Comparison of ENCODE assay signal across 8 mouse cellular contexts in the genomic region with DNA sequence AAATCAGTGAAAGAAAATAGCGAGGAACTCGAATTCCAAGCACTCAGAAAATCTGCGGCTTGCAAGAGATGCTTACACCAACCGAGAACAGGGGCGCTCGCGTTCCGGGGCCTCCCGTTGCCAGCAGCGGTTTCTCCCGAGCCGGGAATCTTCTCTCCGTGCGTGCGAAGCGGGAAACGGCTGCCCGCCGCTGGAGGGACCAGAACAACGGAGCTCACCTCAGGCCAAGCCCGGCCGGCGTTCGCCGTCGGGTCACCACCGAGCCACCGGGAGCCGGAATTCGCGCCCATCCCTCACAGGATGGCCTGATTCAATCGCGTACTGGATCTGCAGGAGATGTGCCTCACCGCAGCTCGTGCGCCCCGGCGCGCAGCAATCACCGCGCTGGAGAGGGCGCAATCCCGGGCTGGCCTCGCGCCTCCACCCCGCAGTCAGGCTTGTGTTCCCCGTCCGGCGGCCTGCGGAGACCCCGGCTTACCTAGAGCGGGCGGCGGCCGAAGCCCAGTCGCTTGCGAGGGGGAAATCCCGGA. TPM values are rescaled to one million over a fixed set of nuclear protein-coding genes. Genes with fewer than 3 reads are reported as not detected.
DNase-seq lines count a peak whose midpoint lies in the region; ATAC-seq and TF ChIP-seq lines count a peak whose summit lies in the region.

No protein-coding gene starts in this region.

- H3K4me3 ChIP-seq in erythroblast, embryonic 14.5 days (replicated peaks), result peak overlapping the region; percentile 64
- peak overlapping the region; percentile 54; the same call in 1 of the 2 replicates for H3K4me3 ChIP-seq in spleen, adult 2 months (ENCODE audit: extremely low read depth, insufficient read depth, insufficient read length)
- H3K4me3 ChIP-seq in embryonic facial prominence, embryonic 13.5 days, result peak overlapping the region; percentile 91
- peak overlapping the region; percentile 82 for H3K4me3 ChIP-seq in hindbrain, embryonic 15.5 days
- peak overlapping the region; percentile 76 for H3K4me3 ChIP-seq in lung, embryonic 15.5 days
- peak overlapping the region; percentile 86 for H3K4me3 ChIP-seq in stomach, embryonic 15.5 days (replicated peaks)

- H3K36me3 ChIP-seq in erythroblast, embryonic 14.5 days (ENCODE audit: control insufficient read depth), result no peaks in the 10 kb centered on the region
- H3K36me3 ChIP-seq in spleen, adult 2 months (ENCODE audit: control insufficient read depth, insufficient read depth, low read length), result no peaks in the 10 kb centered on the region
- no peaks in the 10 kb centered on the region for H3K36me3 ChIP-seq in embryonic facial prominence, embryonic 13.5 days
- no peaks in the 10 kb centered on the region for H3K36me3 ChIP-seq in hindbrain, embryonic 15.5 days
- H3K36me3 ChIP-seq in lung, embryonic 15.5 days, result no peaks in the 10 kb centered on the region
- no peaks in the 10 kb centered on the region for H3K36me3 ChIP-seq in stomach, embryonic 15.5 days

- H3K27me3 ChIP-seq in erythroblast, embryonic 14.5 days (ENCODE audit: control insufficient read depth), result peaks cover 100% of the 10 kb centered on the region
- peaks cover 48% of the 10 kb centered on the region for H3K27me3 ChIP-seq in spleen, adult 2 months (ENCODE audit: control insufficient read depth, insufficient read depth, low read length)
- H3K27me3 ChIP-seq in embryonic facial prominence, embryonic 13.5 days, result no peaks in the 10 kb centered on the region
- no peaks in the 10 kb centered on the region for H3K27me3 ChIP-seq in hindbrain, embryonic 15.5 days
- no peaks in the 10 kb centered on the region for H3K27me3 ChIP-seq in lung, embryonic 15.5 days
- H3K27me3 ChIP-seq in stomach, embryonic 15.5 days (replicated peaks), result no peaks in the 10 kb centered on the region

- TF ChIP-seq CTCF in spleen, adult 2 months (IDR thresholded peaks at IDR 0.05; ENCODE audit: extremely low read depth, insufficient read depth, insufficient read length, insufficient replicate concordance), result no peak

- H3K4me1 ChIP-seq in erythroblast, embryonic 14.5 days (ENCODE audit: control insufficient read depth), result peaks cover 53% of the 10 kb centered on the region
- H3K4me1 ChIP-seq in spleen, adult 2 months (ENCODE audit: control insufficient read depth, insufficient read depth, insufficient read length), result peaks cover 13% of the 10 kb centered on the region
- peaks cover 55% of the 10 kb centered on the region for H3K4me1 ChIP-seq in embryonic facial prominence, embryonic 13.5 days
- H3K4me1 ChIP-seq in hindbrain, embryonic 15.5 days (replicated peaks), result peaks cover 54% of the 10 kb centered on the region
- H3K4me1 ChIP-seq in lung, embryonic 15.5 days, result peaks cover 47% of the 10 kb centered on the region
- peaks cover 45% of the 10 kb centered on the region for H3K4me1 ChIP-seq in stomach, embryonic 15.5 days

- WGBS in spleen, adult 2 months, result under 1% methylated on average over 58 of the region's 58 CpGs
- WGBS in embryonic facial prominence, embryonic 13.5 days, result under 1% methylated on average over 58 of the region's 58 CpGs
- WGBS in hindbrain, embryonic 15.5 days, result under 1% methylated on average over 52 of the region's 58 CpGs
- under 1% methylated on average over 57 of the region's 58 CpGs for WGBS in lung, embryonic 15.5 days
- whole genome bisulfite sequencing in stomach, embryonic 15.5 days, result under 1% methylated on average over 58 of the region's 58 CpGs

- H3K27ac ChIP-seq in spleen, adult 2 months (ENCODE audit: insufficient read depth, low read length), result peak overlapping the region; percentile 40
- H3K27ac ChIP-seq in embryonic facial prominence, embryonic 13.5 days, result peak overlapping the region; percentile 94
- H3K27ac ChIP-seq in hindbrain, embryonic 15.5 days (replicated peaks), result peak overlapping the region; percentile 95
- H3K27ac ChIP-seq in lung, embryonic 15.5 days, result peak overlapping the region; percentile 92
- peak overlapping the region; percentile 95 for H3K27ac ChIP-seq in stomach, embryonic 15.5 days

- no peak for TF ChIP-seq POLR2A in spleen, adult 2 months (IDR thresholded peaks at IDR 0.05; ENCODE audit: low read depth, low read length)

- ATAC-seq in erythroblast, adult 5-6 weeks (replicated peaks; ENCODE audit: low FRiP score, poor library complexity, severe bottlenecking), result no peak
- no peak for ATAC-seq in embryonic facial prominence, embryonic 13.5 days (ENCODE audit: insufficient number of reproducible peaks, insufficient read depth, low FRiP score, low TSS enrichment, low read depth)
- no peak for ATAC-seq in hindbrain, embryonic 15.5 days (ENCODE audit: low FRiP score, low read depth)
- no peak for ATAC-seq in lung, embryonic 15.5 days (ENCODE audit: borderline replicate concordance, extremely low read depth, low FRiP score, low TSS enrichment)
- no peak for ATAC-seq in stomach, embryonic 15.5 days (ENCODE audit: insufficient read depth, low FRiP score, low read depth)

- H3K9ac ChIP-seq in embryonic facial prominence, embryonic 13.5 days, result peak overlapping the region; percentile 100
- H3K9ac ChIP-seq in hindbrain, embryonic 15.5 days, result peak overlapping the region; percentile 96
- peak overlapping the region; percentile 97 for H3K9ac ChIP-seq in lung, embryonic 15.5 days
- peak overlapping the region; percentile 95 for H3K9ac ChIP-seq in stomach, embryonic 15.5 days

- peak overlapping the region; percentile 99 for H3K4me2 ChIP-seq in embryonic facial prominence, embryonic 13.5 days
- peak overlapping the region; percentile 95 for H3K4me2 ChIP-seq in hindbrain, embryonic 15.5 days
- peak overlapping the region; percentile 81 for H3K4me2 ChIP-seq in lung, embryonic 15.5 days
- H3K4me2 ChIP-seq in stomach, embryonic 15.5 days, result peak overlapping the region; percentile 78

- DNase-seq in spleen, adult 2 months (ENCODE audit: low read depth in 1 of 2, low spot score in 2 of 2), result no peak
- DNase-seq in spleen, postnatal 36 days (ENCODE audit: low spot score in 2 of 2), result no peak

- peaks cover 5% of the 10 kb centered on the region; the same call in 1 of the 2 replicates for H3K9me3 ChIP-seq in erythroblast, embryonic 14.5 days (ENCODE audit: control insufficient read depth, low read length)
- H3K9me3 ChIP-seq in embryonic facial prominence, embryonic 13.5 days, result no peaks in the 10 kb centered on the region
- H3K9me3 ChIP-seq in hindbrain, embryonic 15.5 days, result no peaks in the 10 kb centered on the region
- no peaks in the 10 kb centered on the region for H3K9me3 ChIP-seq in lung, embryonic 15.5 days
- no peaks in the 10 kb centered on the region for H3K9me3 ChIP-seq in stomach, embryonic 15.5 days

RNA-seq across cellular contexts. Expression of gene Bahcc1, which starts 1.8 kb away (rescaled TPM):
- polyA plus RNA-seq in erythroblast, embryonic 14.5 days (2012), result 0.17 and 0.21 TPM in 2 replicates
- total RNA-seq in erythroblast, adult 5-6 weeks (2015; ENCODE audit: low replicate concordance), result 2.1 and 3.3 TPM in 2 replicates
- total RNA-seq in erythroblast, adult 5-6 weeks (2017; ENCODE audit: low replicate concordance), result 0.84 and 2.0 TPM in 2 replicates
- polyA plus RNA-seq in spleen, adult 2 months (2012; rRNA removed), result 3.6 and 4.0 TPM in 2 replicates
- 13.1 and 13.9 TPM in 2 replicates for polyA plus RNA-seq in embryonic facial prominence, embryonic 13.5 days (2015; fragmentation: Nextera tagmentation; extraction: Ambion mirVana)
- 11.5 and 12.5 TPM in 2 replicates for polyA plus RNA-seq in hindbrain, embryonic 15.5 days (2015; fragmentation: Nextera tagmentation; extraction: Ambion mirVana)
- polyA plus RNA-seq in lung, embryonic 15.5 days (2015; fragmentation: Nextera tagmentation; extraction: Ambion mirVana), result 8.7 and 9.2 TPM in 2 replicates
- 7.2 and 7.9 TPM in 2 replicates for polyA plus RNA-seq in stomach, embryonic 15.5 days (2015; fragmentation: Nextera tagmentation; extraction: Ambion mirVana)

Comparison
In these comparisons a context has a peak if more than half of its experiments do, and no peak if none do; other contexts are left out.
1. H3K27ac ChIP-seq: peak in every context shown above with its lines; median percentile 95 in hindbrain, embryonic 15.5 days; 95 in stomach, embryonic 15.5 days; 94 in embryonic facial prominence, embryonic 13.5 days; 92 in lung, embryonic 15.5 days; 40 in spleen, adult 2 months.